ENCODE assay signal across 8 mouse cellular contexts in genomic region chr5:138194755-138195345, GRCm38 (mm10). TPM values are rescaled to one million over a fixed set of nuclear protein-coding genes. Genes with fewer than 3 reads are reported as not detected.
DNase-seq lines count a peak whose midpoint lies in the region; ATAC-seq and TF ChIP-seq lines count a peak whose summit lies in the region.

No protein-coding gene starts in this region.

- TF ChIP-seq CTCF in kidney, postnatal 0 days (IDR thresholded peaks at IDR 0.05; ENCODE audit: low read depth): no peak

- under 1% methylated on average over 29 of the region's 29 CpGs for WGBS in kidney, postnatal 0 days
- WGBS in lung, embryonic 16.5 days: under 1% methylated on average over 29 of the region's 29 CpGs

- H3K4me2 ChIP-seq in kidney, postnatal 0 days (ENCODE audit: low read length): peak overlapping the region; percentile 99
- peak overlapping the region; percentile 97 for H3K4me2 ChIP-seq in lung, embryonic 16.5 days (ENCODE audit: low read depth, low read length)

- peak; percentile 41 to 42 for DNase-seq in adrenal gland, adult 18-20 months (ENCODE audit: low spot score in 2 of 2)
- DNase-seq in adrenal gland, adult 8-10 months: no peak
- DNase-seq in thymus, postnatal 0 days (ENCODE audit: low spot score): peak; percentile 9
- no peak for DNase-seq in thymus, postnatal 14 days
- peak; percentile 19 for DNase-seq in gastrocnemius, postnatal 14 days
- DNase-seq in kidney, postnatal 0 days (ENCODE audit: low spot score): peak; percentile 74
- peak; percentile 50 for DNase-seq in retina, embryonic 14.5 days (ENCODE audit: low spot score)

- no peaks in the 10 kb centered on the region for H3K4me1 ChIP-seq in kidney, postnatal 0 days (replicated peaks; ENCODE audit: insufficient read depth, low read length)
- H3K4me1 ChIP-seq in lung, embryonic 16.5 days (replicated peaks; ENCODE audit: control insufficient read depth, insufficient read depth, low read length): peaks cover 3% of the 10 kb centered on the region

- H3K9ac ChIP-seq in kidney, postnatal 0 days (ENCODE audit: low read depth, low read length): peak overlapping the region; percentile 82
- peak overlapping the region; percentile 89 for H3K9ac ChIP-seq in lung, embryonic 16.5 days (ENCODE audit: low read length)

- no peaks in the 10 kb centered on the region for H3K9me3 ChIP-seq in kidney, postnatal 0 days (replicated peaks; ENCODE audit: low read length)
- H3K9me3 ChIP-seq in lung, embryonic 16.5 days (ENCODE audit: control insufficient read depth, low read length): no peaks in the 10 kb centered on the region

- no peaks in the 10 kb centered on the region for H3K36me3 ChIP-seq in kidney, postnatal 0 days (ENCODE audit: insufficient read depth, low read length)
- no peaks in the 10 kb centered on the region for H3K36me3 ChIP-seq in lung, embryonic 16.5 days (ENCODE audit: control insufficient read depth, insufficient read depth, low read length)

- ATAC-seq in kidney, postnatal 0 days (replicated peaks; ENCODE audit: low FRiP score, low read depth): peak; percentile 46
- peak; percentile 67 for ATAC-seq in lung, embryonic 16.5 days (ENCODE audit: low read depth)

- peak overlapping the region; percentile 59 for H3K4me3 ChIP-seq in kidney, postnatal 0 days (replicated peaks; ENCODE audit: low read depth, low read length)
- peak overlapping the region; percentile 68 for H3K4me3 ChIP-seq in lung, embryonic 16.5 days (ENCODE audit: low read length)

- peak overlapping the region; percentile 90 for H3K27ac ChIP-seq in kidney, postnatal 0 days
- H3K27ac ChIP-seq in lung, embryonic 16.5 days (ENCODE audit: low read length): peak overlapping the region; percentile 91

- H3K27me3 ChIP-seq in kidney, postnatal 0 days (ENCODE audit: insufficient read depth, low read length): no peaks in the 10 kb centered on the region
- H3K27me3 ChIP-seq in lung, embryonic 16.5 days (ENCODE audit: control insufficient read depth, insufficient read depth, low read depth, low read length): no peaks in the 10 kb centered on the region

- intact Hi-C loops in gastrocnemius, postnatal 14 days (cut with DNase I; ENCODE audit: low total_unique reads): no loop called here

RNA-seq across cellular contexts. Expression of gene Mblac1, which starts 0.7 kb away (rescaled TPM):
- 1 to 10 TPM; 6.4 to 9.0 TPM for total RNA-seq in adrenal gland, adult 18-20 months (2021)
- 10 to 100 TPM; 10.4 to 15.0 (median 11.7) TPM for total RNA-seq in adrenal gland, adult 8-10 months (2022)
- 10.2 and 10.8 TPM in 2 replicates for polyA plus RNA-seq in thymus, postnatal 0 days (2015; fragmentation: Nextera tagmentation; extraction: Ambion mirVana)
- total RNA-seq in gastrocnemius, postnatal 14 days (2021): 1 to 10 TPM; 2.6 to 2.9 TPM
- 11.4 and 12.8 TPM in 2 replicates for polyA plus RNA-seq in kidney, postnatal 0 days (2015; fragmentation: Nextera tagmentation; extraction: Ambion mirVana)
- polyA plus RNA-seq in lung, embryonic 16.5 days (2015; fragmentation: Nextera tagmentation; extraction: Ambion mirVana): 7.6 and 8.8 TPM in 2 replicates

RNA-seq across cellular contexts. Expression of gene Cnpy4, which starts 7.6 kb away (rescaled TPM):
- 10 to 100 TPM; 21.6 to 25.3 TPM for total RNA-seq in adrenal gland, adult 18-20 months (2021)
- total RNA-seq in adrenal gland, adult 8-10 months (2022): 10 to 100 TPM; 23.8 to 34.5 (median 27.8) TPM
- 33.2 and 34.2 TPM in 2 replicates for polyA plus RNA-seq in thymus, postnatal 0 days (2015; fragmentation: Nextera tagmentation; extraction: Ambion mirVana)
- total RNA-seq in gastrocnemius, postnatal 14 days (2021): 1 to 10 TPM; 6.4 to 7.2 TPM
- 42.2 and 43.9 TPM in 2 replicates for polyA plus RNA-seq in kidney, postnatal 0 days (2015; fragmentation: Nextera tagmentation; extraction: Ambion mirVana)
- polyA plus RNA-seq in lung, embryonic 16.5 days (2015; fragmentation: Nextera tagmentation; extraction: Ambion mirVana): 59.5 and 60.5 TPM in 2 replicates

RNA-seq across cellular contexts. Expression of gene Taf6, which starts 7.6 kb away (rescaled TPM):
- 10 to 100 TPM; 40.6 to 41.6 TPM for total RNA-seq in adrenal gland, adult 18-20 months (2021)
- 10 to 100 TPM; 42.4 to 62.7 (median 51.4) TPM for total RNA-seq in adrenal gland, adult 8-10 months (2022)
- 44.1 and 54.5 TPM in 2 replicates for polyA plus RNA-seq in thymus, postnatal 0 days (2015; fragmentation: Nextera tagmentation; extraction: Ambion mirVana)
- total RNA-seq in gastrocnemius, postnatal 14 days (2021): 10 to 100 TPM; 20.8 to 24.8 TPM
- polyA plus RNA-seq in kidney, postnatal 0 days (2015; fragmentation: Nextera tagmentation; extraction: Ambion mirVana): 49.8 and 54.8 TPM in 2 replicates
- 87.3 and 88.8 TPM in 2 replicates for polyA plus RNA-seq in lung, embryonic 16.5 days (2015; fragmentation: Nextera tagmentation; extraction: Ambion mirVana)

RNA-seq across cellular contexts. Expression of gene Mcm7, which starts 22.6 kb away (rescaled TPM):
- total RNA-seq in adrenal gland, adult 18-20 months (2021): 10 to 100 TPM; 17.3 to 28.1 TPM
- total RNA-seq in adrenal gland, adult 8-10 months (2022): 10 to 100 TPM; 26.2 to 40.7 (median 32.4) TPM
- 281 and 296 TPM in 2 replicates for polyA plus RNA-seq in thymus, postnatal 0 days (2015; fragmentation: Nextera tagmentation; extraction: Ambion mirVana)
- total RNA-seq in gastrocnemius, postnatal 14 days (2021): 10 to 100 TPM; 10.7 to 11.8 TPM
- 119 and 136 TPM in 2 replicates for polyA plus RNA-seq in kidney, postnatal 0 days (2015; fragmentation: Nextera tagmentation; extraction: Ambion mirVana)
- polyA plus RNA-seq in lung, embryonic 16.5 days (2015; fragmentation: Nextera tagmentation; extraction: Ambion mirVana): 180 and 197 TPM in 2 replicates

RNA-seq across cellular contexts. Expression of gene Ap4m1, which starts 23.0 kb away (rescaled TPM):
- total RNA-seq in adrenal gland, adult 18-20 months (2021): 10 to 100 TPM; 15.9 to 18.5 TPM
- 10 to 100 TPM; 19.5 to 34.6 (median 27.6) TPM for total RNA-seq in adrenal gland, adult 8-10 months (2022)
- polyA plus RNA-seq in thymus, postnatal 0 days (2015; fragmentation: Nextera tagmentation; extraction: Ambion mirVana): 9.2 and 9.8 TPM in 2 replicates
- 10 to 100 TPM in 1 of 2 experiments, 1 to 10 TPM in 1; 7.6 to 10.1 TPM for total RNA-seq in gastrocnemius, postnatal 14 days (2021)
- 13.0 and 13.1 TPM in 2 replicates for polyA plus RNA-seq in kidney, postnatal 0 days (2015; fragmentation: Nextera tagmentation; extraction: Ambion mirVana)
- polyA plus RNA-seq in lung, embryonic 16.5 days (2015; fragmentation: Nextera tagmentation; extraction: Ambion mirVana): 26.2 and 27.4 TPM in 2 replicates

Comparison
In these comparisons a context has a peak if more than half of its experiments do, and no peak if none do; other contexts are left out.
1. DNase-seq: peak in adrenal gland, adult 18-20 months (2 of 2), thymus, postnatal 0 days (single experiment), gastrocnemius, postnatal 14 days (single experiment), kidney, postnatal 0 days (single experiment) and retina, embryonic 14.5 days (single experiment); none in adrenal gland, adult 8-10 months (single experiment) and thymus, postnatal 14 days (single experiment).